11 mouse cellular contexts compared by ENCODE assay signal in genomic region chr2:104130165-104130564, GRCm38 (mm10). TPM values are rescaled to one million over a fixed set of nuclear protein-coding genes. Genes with fewer than 3 reads are reported as not detected.
DNase-seq lines count a peak whose midpoint lies in the region; ATAC-seq and TF ChIP-seq lines count a peak whose summit lies in the region.
"Had no signal": no experiment of that assay in that cellular context is flagged by ENCODE, and none has a peak within 500 bp of the region (broad histone marks: within the 10 kb centered on the region; RNA-seq: fewer than 3 reads in every experiment).

No protein-coding gene starts in this region.

- H3K27ac ChIP-seq in kidney, embryonic 15.5 days = no peak overlapping the region
- no peak overlapping the region for H3K27ac ChIP-seq in intestine, postnatal 0 days (ENCODE audit: low read depth, low read length)
- H3K27ac ChIP-seq: hindbrain, embryonic 10.5 days; limb, embryonic 13.5 days had no signal

- no peak for DNase-seq in kidney, postnatal 10 days
- peak; percentile 61 to 76 for DNase-seq in spleen, postnatal 36 days (ENCODE audit: low spot score in 2 of 2)
- DNase-seq in thymus, postnatal 14 days = no peak
- no peak for DNase-seq in ovary, adult 18-20 months (ENCODE audit: low spot score)
- DNase-seq: kidney, postnatal 4 days had no signal

- TF ChIP-seq CTCF in intestine, postnatal 0 days (IDR thresholded peaks at IDR 0.05; ENCODE audit: low read depth) = no peak

- no peak overlapping the region for H3K9ac ChIP-seq in kidney, embryonic 15.5 days
- no peak overlapping the region for H3K9ac ChIP-seq in intestine, postnatal 0 days (ENCODE audit: low read depth, low read length)
- H3K9ac ChIP-seq: limb, embryonic 13.5 days had no signal

- no peak overlapping the region for H3K4me2 ChIP-seq in kidney, embryonic 15.5 days
- H3K4me2 ChIP-seq in intestine, postnatal 0 days (replicated peaks; ENCODE audit: low read depth) = no peak overlapping the region
- H3K4me2 ChIP-seq: limb, embryonic 13.5 days had no signal

- H3K36me3 ChIP-seq in kidney, embryonic 15.5 days = no peaks in the 10 kb centered on the region
- no peaks in the 10 kb centered on the region for H3K36me3 ChIP-seq in intestine, postnatal 0 days (ENCODE audit: control insufficient read depth, insufficient read depth)
- H3K36me3 ChIP-seq: hindbrain, embryonic 10.5 days; limb, embryonic 13.5 days had no signal

- no peaks in the 10 kb centered on the region for H3K4me1 ChIP-seq in kidney, embryonic 15.5 days
- 0 out of 2 replicates have a peak, but pooled peaks cover 6% of the 10 kb centered on the region for H3K4me1 ChIP-seq in intestine, postnatal 0 days (replicated peaks; ENCODE audit: control insufficient read depth, insufficient read depth, low read length)
- H3K4me1 ChIP-seq: hindbrain, embryonic 10.5 days; limb, embryonic 13.5 days had no signal

- H3K9me3 ChIP-seq in kidney, embryonic 15.5 days (replicated peaks) = no peaks in the 10 kb centered on the region
- H3K9me3 ChIP-seq in intestine, postnatal 0 days (ENCODE audit: control insufficient read depth) = no peaks in the 10 kb centered on the region
- H3K9me3 ChIP-seq: hindbrain, embryonic 10.5 days; limb, embryonic 13.5 days had no signal

- H3K4me3 ChIP-seq in kidney, embryonic 15.5 days (replicated peaks) = no peak overlapping the region
- no peak overlapping the region for H3K4me3 ChIP-seq in intestine, postnatal 0 days (ENCODE audit: low read depth, low read length)
- H3K4me3 ChIP-seq: hindbrain, embryonic 10.5 days; limb, embryonic 13.5 days had no signal

- 0 out of 2 replicates have a peak, but pooled peaks have one; percentile 38 for ATAC-seq in kidney, embryonic 15.5 days (replicated peaks; ENCODE audit: low FRiP score)
- ATAC-seq in common myeloid progenitor, adult 5-6 weeks (replicated peaks; ENCODE audit: low read depth, poor library complexity, severe bottlenecking) = peak; percentile 55
- ATAC-seq in intestine, postnatal 0 days = 0 out of 2 replicates have a peak, but pooled peaks have one; percentile 20

- H3K27me3 ChIP-seq in kidney, embryonic 15.5 days = peaks cover 21% of the 10 kb centered on the region
- H3K27me3 ChIP-seq in intestine, postnatal 0 days (replicated peaks; ENCODE audit: control insufficient read depth, insufficient read depth, low read length) = no peaks in the 10 kb centered on the region

- WGBS in kidney, embryonic 15.5 days = 77% methylated on average over 6 of the region's 6 CpGs
- WGBS in intestine, postnatal 0 days = 44% methylated on average over 6 of the region's 6 CpGs

RNA-seq across cellular contexts. Expression of gene A930018P22Rik, which starts 7.6 kb away (rescaled TPM):
- polyA plus RNA-seq in kidney, embryonic 15.5 days (2015; fragmentation: Nextera tagmentation; extraction: Ambion mirVana) = 0.19 TPM in 1 of 2 replicates, not detected in the other
- total RNA-seq in common myeloid progenitor, adult 5-6 weeks (2017) = not detected in 2 replicates
- polyA plus RNA-seq in intestine, postnatal 0 days (2015; fragmentation: Nextera tagmentation; extraction: Ambion mirVana) = 0.48 and 0.88 TPM in 2 replicates
- polyA plus RNA-seq: limb, embryonic 13.5 days; thymus, postnatal 0 days had no signal

RNA-seq across cellular contexts. Expression of gene Cd59a, which starts 34.6 kb away (rescaled TPM):
- polyA plus RNA-seq in kidney, embryonic 15.5 days (2015; fragmentation: Nextera tagmentation; extraction: Ambion mirVana) = 39.8 and 41.6 TPM in 2 replicates
- total RNA-seq in common myeloid progenitor, adult 5-6 weeks (2017) = 11.8 and 14.1 TPM in 2 replicates
- 71.9 and 82.3 TPM in 2 replicates for polyA plus RNA-seq in intestine, postnatal 0 days (2015; fragmentation: Nextera tagmentation; extraction: Ambion mirVana)

Comparison
In these comparisons a context has a peak if more than half of its experiments do, and no peak if none do; other contexts are left out.
1. DNase-seq: peak in spleen, postnatal 36 days (2 of 2); none in kidney, postnatal 10 days (single experiment), thymus, postnatal 14 days (single experiment) and ovary, adult 18-20 months (single experiment).
2. Peak in every context shown above with its lines, with median percentiles within 50 percentile points of each other: ATAC-seq.